In the genomic region with DNA sequence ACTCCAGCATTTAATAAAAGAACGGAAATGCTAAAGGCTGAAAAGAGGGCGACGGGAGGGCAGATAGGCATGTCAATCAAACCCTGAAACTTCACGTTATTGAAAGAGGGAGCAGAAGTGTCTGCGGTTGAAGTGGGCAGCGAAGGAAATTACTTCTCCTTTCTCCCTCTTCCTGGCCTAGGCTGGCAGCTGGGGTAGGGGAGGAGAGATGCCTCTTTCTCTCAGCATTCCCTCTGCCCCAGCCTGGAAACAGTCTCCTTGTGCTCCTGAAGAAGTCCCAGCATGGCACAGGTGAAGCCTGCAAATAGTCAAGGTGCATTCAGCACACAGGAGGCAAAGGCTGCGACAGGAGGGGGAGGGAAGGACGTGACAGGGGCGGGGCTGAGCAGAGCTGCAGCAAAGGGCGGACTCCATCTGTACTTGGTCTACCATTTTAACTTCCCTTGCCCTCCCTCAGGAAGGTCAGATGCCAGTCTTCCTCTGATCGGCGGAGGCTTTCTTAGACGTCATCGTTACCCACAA, we compare ENCODE assay signal across 9 mouse cellular contexts.
DNase-seq lines count a peak whose midpoint lies in the region; ATAC-seq lines count a peak whose summit lies in the region.
"Had no signal": no experiment of that assay in that cellular context is flagged by ENCODE, and none has a peak within 500 bp of the region (broad histone marks: within the 10 kb centered on the region; RNA-seq: fewer than 3 reads in every experiment).

No protein-coding gene starts in this region.

- no peak overlapping the region for H3K9ac ChIP-seq in heart, embryonic 15.5 days
- H3K9ac ChIP-seq in lung, embryonic 15.5 days, result no peak overlapping the region
- no peak overlapping the region for H3K9ac ChIP-seq in stomach, embryonic 15.5 days

- H3K4me3 ChIP-seq in heart, embryonic 15.5 days, result no peak overlapping the region
- peak overlapping the region; percentile 23 for H3K4me3 ChIP-seq in erythroblast, embryonic 14.5 days (replicated peaks)
- H3K4me3 ChIP-seq in lung, embryonic 15.5 days, result no peak overlapping the region
- 0 out of 2 replicates have a peak overlapping the region, but pooled peaks have one; percentile 6 for H3K4me3 ChIP-seq in stomach, embryonic 15.5 days (replicated peaks)

- DNase-seq in heart, postnatal 4 days, result no peak
- no peak for DNase-seq in ovary, adult 18-20 months (ENCODE audit: low spot score)
- no peak for DNase-seq in gastrocnemius, adult 8-10 months (ENCODE audit: low spot score in 2 of 2)
- DNase-seq in adrenal gland, adult 18-20 months (ENCODE audit: low spot score in 2 of 2), result no peak

- no peaks in the 10 kb centered on the region for H3K9me3 ChIP-seq in heart, embryonic 15.5 days (replicated peaks)
- no peaks in the 10 kb centered on the region for H3K9me3 ChIP-seq in erythroblast, embryonic 14.5 days (ENCODE audit: control insufficient read depth, low read length)
- no peaks in the 10 kb centered on the region for H3K9me3 ChIP-seq in lung, embryonic 15.5 days
- no peaks in the 10 kb centered on the region for H3K9me3 ChIP-seq in stomach, embryonic 15.5 days
- H3K9me3 ChIP-seq: G1E had no signal

- 50% methylated on average over 14 of the region's 14 CpGs for WGBS in heart, embryonic 15.5 days
- WGBS in lung, embryonic 15.5 days, result 46% methylated on average over 14 of the region's 14 CpGs
- 48% methylated on average over 14 of the region's 14 CpGs for WGBS in stomach, embryonic 15.5 days

- no peak for ATAC-seq in heart, embryonic 15.5 days (replicated peaks; ENCODE audit: insufficient number of reproducible peaks, insufficient read depth, low FRiP score, low read depth)
- ATAC-seq in lung, embryonic 15.5 days (ENCODE audit: borderline replicate concordance, extremely low read depth, low FRiP score, low TSS enrichment), result no peak
- ATAC-seq in stomach, embryonic 15.5 days (ENCODE audit: insufficient read depth, low FRiP score, low read depth), result no peak; the same call in 1 of the 2 replicates

- H3K36me3 ChIP-seq in heart, embryonic 15.5 days, result no peaks in the 10 kb centered on the region
- H3K36me3 ChIP-seq in erythroblast, embryonic 14.5 days (ENCODE audit: control insufficient read depth), result peaks cover 24% of the 10 kb centered on the region
- H3K36me3 ChIP-seq in lung, embryonic 15.5 days, result no peaks in the 10 kb centered on the region
- no peaks in the 10 kb centered on the region for H3K36me3 ChIP-seq in stomach, embryonic 15.5 days

- peak overlapping the region; percentile 36; the same call in 1 of the 2 replicates for H3K4me2 ChIP-seq in heart, embryonic 15.5 days
- peak overlapping the region; percentile 21; the same call in 1 of the 2 replicates for H3K4me2 ChIP-seq in lung, embryonic 15.5 days
- H3K4me2 ChIP-seq in stomach, embryonic 15.5 days, result peak overlapping the region; percentile 30

- no peaks in the 10 kb centered on the region for H3K27me3 ChIP-seq in heart, embryonic 15.5 days
- no peaks in the 10 kb centered on the region for H3K27me3 ChIP-seq in erythroblast, embryonic 14.5 days (ENCODE audit: control insufficient read depth)
- H3K27me3 ChIP-seq in lung, embryonic 15.5 days, result no peaks in the 10 kb centered on the region
- no peaks in the 10 kb centered on the region for H3K27me3 ChIP-seq in stomach, embryonic 15.5 days (replicated peaks)

- H3K27ac ChIP-seq in heart, embryonic 15.5 days, result no peak overlapping the region
- no peak overlapping the region for H3K27ac ChIP-seq in lung, embryonic 15.5 days
- 0 out of 2 replicates have a peak overlapping the region, but pooled peaks have one; percentile 11 for H3K27ac ChIP-seq in stomach, embryonic 15.5 days

- no peaks in the 10 kb centered on the region for H3K4me1 ChIP-seq in heart, embryonic 15.5 days (replicated peaks)
- H3K4me1 ChIP-seq in erythroblast, embryonic 14.5 days (ENCODE audit: control insufficient read depth), result peaks cover 9% of the 10 kb centered on the region
- peaks cover 8% of the 10 kb centered on the region for H3K4me1 ChIP-seq in lung, embryonic 15.5 days
- no peaks in the 10 kb centered on the region for H3K4me1 ChIP-seq in stomach, embryonic 15.5 days

Comparison
In these comparisons a context has a peak if more than half of its experiments do, and no peak if none do; other contexts are left out.
1. H3K4me3 ChIP-seq: peak in erythroblast, embryonic 14.5 days (single experiment) and stomach, embryonic 15.5 days (single experiment); none in heart, embryonic 15.5 days (single experiment) and lung, embryonic 15.5 days (single experiment).
2. Peak in every context shown above with its lines, with median percentiles within 50 percentile points of each other: H3K4me2 ChIP-seq.